Mouse (Mus musculus) gastrocnemius, adult 2 months (tissue): ENCODE results near the gene Tub. TPM values are rescaled to one million over a fixed set of nuclear protein-coding genes. Genes with fewer than 3 reads are reported as not detected.

Experiments
- DNase-seq: peaks from one replicate; pipeline ENCODE4 v3.0.0; 2022
- H3K27ac ChIP-seq: fragments of 200-600 bp; 2 replicates; pipeline ENCODE4 v1.8.1; 2022; ENCODE audit warnings: mild to moderate bottlenecking
- H3K4me3 ChIP-seq: fragments of 200-600 bp; 2 replicates; pipeline ENCODE4 v1.8.1; 2022; ENCODE audit warnings: mild to moderate bottlenecking, moderate library complexity
- CTCF ChIP-seq: fragments of 200-600 bp; IDR thresholded peaks from 2 replicates; pipeline ENCODE4 v1.8.1; 2022; ENCODE audit warnings: antibody characterized with exemption, mild to moderate bottlenecking, moderate library complexity
- intact Hi-C: fragments of 180-260 bp; cut with DNase I; formaldehyde crosslinking; loops from one replicate; pipeline ENCODE4 v1.15.1; 2025
- total RNA-seq, 2 experiments: library from RNA; stranded (reverse); gene quantifications; 2 replicates each; pipeline ENCODE4 v1.2.3; 2021

The Tub gene
- total RNA-seq, 2 experiments from 2014 or later, result 0.41 to 0.67 TPM

- Histone ChIP-seq H3K4me3 (no peak overlapping the region), H3K27ac (no peak overlapping the region)
- intact Hi-C loops, result no loop called here
- DNase-seq, result no peak
- TF ChIP-seq CTCF, result no peak
Measured at GRCm38 (mm10) chr7:108996156-108996555, 46.0 kb downstream of the Tub start.

GRCm38 (mm10) chr7:109000315-109000954 is 50.3 kb downstream of the Tub start:
- intact Hi-C loops, result no loop called here
- no peak for DNase-seq
- no peak overlapping the region for H3K4me3 ChIP-seq
- TF ChIP-seq CTCF, result peak; percentile 46
- no peak overlapping the region for H3K27ac ChIP-seq

- no peak overlapping the region for H3K4me3 ChIP-seq
- TF ChIP-seq CTCF, result no peak
- H3K27ac ChIP-seq, result no peak overlapping the region
- intact Hi-C loops, result no loop called here
- DNase-seq, result no peak
Measured at GRCm38 (mm10) chr7:109001971-109002370, 51.8 kb downstream of the Tub start.

GRCm38 (mm10) chr7:109003653-109004052 is 53.5 kb downstream of the Tub start:
- no peak for TF ChIP-seq CTCF
- no peak overlapping the region for H3K4me3 ChIP-seq
- H3K27ac ChIP-seq, result no peak overlapping the region
- intact Hi-C loops, result no loop called here
- no peak for DNase-seq

- intact Hi-C loops, result no loop called here
- DNase-seq, result no peak
- no peak for TF ChIP-seq CTCF
- Histone ChIP-seq H3K4me3 (no peak overlapping the region), H3K27ac (no peak overlapping the region)
Measured at GRCm38 (mm10) chr7:109009260-109009659, 59.1 kb downstream of the Tub start.

GRCm38 (mm10) chr7:109010720-109011595 is 60.8 kb downstream of the Tub start:
- Histone ChIP-seq H3K4me3 (peak overlapping the region; percentile 72), H3K27ac (no peak overlapping the region)
- intact Hi-C loops, result no loop called here
- no peak for TF ChIP-seq CTCF
- peak; percentile 33 for DNase-seq

GRCm38 (mm10) chr7:109011596-109012180 is 61.5 kb downstream of the Tub start:
- no peak overlapping the region for H3K27ac ChIP-seq
- no peak for TF ChIP-seq CTCF
- no peak for DNase-seq
- intact Hi-C loops, result no loop called here
- no peak overlapping the region for H3K4me3 ChIP-seq

GRCm38 (mm10) chr7:109012575-109012974 is 62.4 kb downstream of the Tub start:
- no peak overlapping the region for H3K4me3 ChIP-seq
- no peak for TF ChIP-seq CTCF
- intact Hi-C loops, result no loop called here

GRCm38 (mm10) chr7:109012998-109013625 is 63.0 kb downstream of the Tub start:
- Histone ChIP-seq H3K4me3 (no peak overlapping the region), H3K27ac (no peak overlapping the region)
- TF ChIP-seq CTCF, result no peak
- intact Hi-C loops, result no loop called here
- DNase-seq, result no peak

More at GRCm38 (mm10) chr7:109012575-109012974, 62.4 kb downstream of the Tub start:
- no peak overlapping the region for H3K27ac ChIP-seq
- no peak for DNase-seq

GRCm38 (mm10) chr7:109014851-109015250 is 64.7 kb downstream of the Tub start:
- Histone ChIP-seq H3K27ac (no peak overlapping the region), H3K4me3 (no peak overlapping the region)
- intact Hi-C loops, result no loop called here
- no peak for DNase-seq
- no peak for TF ChIP-seq CTCF

- intact Hi-C loops, result no loop called here
- peak; percentile 43 for DNase-seq
- no peak for TF ChIP-seq CTCF
Measured at GRCm38 (mm10) chr7:109016378-109016923, 66.3 kb downstream of the Tub start.

GRCm38 (mm10) chr7:109019243-109019642 is 69.1 kb downstream of the Tub start:
- H3K4me3 ChIP-seq, result no peak overlapping the region
- DNase-seq, result no peak
- intact Hi-C loops, result no loop called here
- H3K27ac ChIP-seq, result no peak overlapping the region
- no peak for TF ChIP-seq CTCF

More at GRCm38 (mm10) chr7:109016378-109016923, 66.3 kb downstream of the Tub start:
- no peak overlapping the region for H3K27ac ChIP-seq
- no peak overlapping the region for H3K4me3 ChIP-seq
